Mouse (Mus musculus) kidney, postnatal 36 days (tissue): ENCODE measurements around the gene Tgfbr2.
A peak's percentile ranks its signal among the peaks of the same experiment; 100 is the strongest.

Source experiments
- DNase-seq, 2 experiments: peaks; one replicate each; pipeline ENCODE4 v3.0.0; 2021 to 2022; ENCODE audit warnings: mixed read lengths in 2 of 2

The Tgfbr2 gene

DNA sequence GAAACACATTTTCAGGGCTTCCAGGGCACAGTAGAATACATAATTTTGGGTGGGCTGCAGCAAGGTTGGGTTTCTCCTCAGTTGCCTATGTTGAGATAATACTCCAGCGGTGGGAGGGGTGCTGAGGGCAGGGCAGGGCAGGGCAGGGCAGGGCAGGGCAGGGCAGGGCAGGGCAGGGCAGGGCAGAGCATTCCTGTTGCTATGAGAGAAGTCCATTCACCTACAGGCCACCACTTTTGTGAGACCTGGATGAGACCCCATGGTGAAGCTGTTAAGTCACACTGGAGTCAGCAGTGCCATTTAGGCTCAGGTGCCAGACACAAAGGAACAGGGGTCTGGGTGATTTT, 18.3 kb upstream of the Tgfbr2 start:
- no peak for DNase-seq

DNA sequence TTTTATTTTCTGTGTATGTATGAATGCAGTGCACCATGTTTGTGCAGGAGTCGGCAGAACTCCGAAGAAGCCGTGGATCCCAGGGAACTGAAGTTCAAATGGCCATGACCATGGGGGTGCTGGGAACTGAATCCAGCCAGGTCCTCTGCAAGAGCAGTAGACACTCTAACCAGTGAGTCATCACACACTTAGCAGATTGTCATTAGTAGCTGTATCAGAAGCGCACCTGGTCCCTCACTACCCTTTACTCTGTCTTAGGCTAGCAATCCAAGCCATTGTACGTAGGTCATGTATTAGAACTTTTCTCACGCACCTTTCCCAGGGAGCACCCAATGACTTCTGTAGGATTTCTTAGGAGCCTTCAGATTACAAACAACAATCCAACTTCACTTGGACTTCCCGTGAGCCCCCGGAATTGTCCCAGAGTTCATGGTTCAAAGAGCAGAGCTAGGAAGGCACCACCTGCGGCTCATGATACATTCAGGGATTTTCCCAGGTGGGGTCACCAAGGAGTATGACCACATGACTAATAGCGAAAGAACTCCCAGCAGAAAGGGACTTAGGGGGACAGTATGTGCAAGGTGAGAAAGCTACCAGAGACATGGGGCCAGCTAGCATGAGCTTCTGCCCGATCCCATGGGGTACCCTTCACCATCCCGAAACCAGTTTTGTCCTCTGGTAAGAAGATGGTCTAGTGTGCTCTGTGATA, 17.8 kb upstream of the Tgfbr2 start:
- no peak for DNase-seq

DNA sequence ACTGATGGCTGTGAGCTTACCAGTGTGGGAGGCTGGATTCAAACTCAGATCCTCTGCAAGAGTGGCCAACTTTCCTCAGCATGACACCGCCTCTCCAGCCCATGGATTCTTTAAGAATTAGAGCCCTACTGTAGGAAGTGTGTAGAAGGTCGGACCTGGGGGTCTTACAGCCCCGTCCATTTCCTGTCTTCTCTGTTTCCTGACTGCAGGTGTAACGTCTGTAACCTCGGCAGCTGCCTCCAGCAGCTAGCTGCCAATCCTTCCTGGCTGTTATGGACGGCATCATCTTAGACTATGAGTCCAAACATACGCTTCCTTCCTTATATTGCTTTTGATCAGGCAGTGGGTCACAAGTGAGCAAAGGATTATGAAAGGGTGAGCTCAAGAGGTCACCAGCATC, 17.1 kb upstream of the Tgfbr2 start:
- DNase-seq = no peak

DNA sequence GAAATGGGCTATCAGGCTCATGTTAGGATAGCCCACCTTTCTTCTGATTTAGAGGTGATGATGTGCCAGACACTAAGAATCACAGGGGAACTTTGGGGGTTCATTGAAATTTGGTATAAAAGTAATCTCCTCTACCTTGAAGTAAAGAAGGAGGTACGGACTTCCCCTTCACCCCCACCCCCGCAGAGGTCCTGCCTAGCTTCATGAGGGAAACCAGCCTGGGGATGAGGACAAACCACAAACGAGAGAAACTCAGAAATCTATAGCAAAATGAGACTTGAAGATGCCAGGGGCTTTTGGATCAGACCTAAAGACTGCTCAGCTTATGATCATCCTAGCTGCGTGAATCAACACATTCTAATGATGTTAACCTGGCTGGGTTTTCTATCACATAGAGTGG, 14.7 kb upstream of the Tgfbr2 start:
- no peak for DNase-seq

DNA sequence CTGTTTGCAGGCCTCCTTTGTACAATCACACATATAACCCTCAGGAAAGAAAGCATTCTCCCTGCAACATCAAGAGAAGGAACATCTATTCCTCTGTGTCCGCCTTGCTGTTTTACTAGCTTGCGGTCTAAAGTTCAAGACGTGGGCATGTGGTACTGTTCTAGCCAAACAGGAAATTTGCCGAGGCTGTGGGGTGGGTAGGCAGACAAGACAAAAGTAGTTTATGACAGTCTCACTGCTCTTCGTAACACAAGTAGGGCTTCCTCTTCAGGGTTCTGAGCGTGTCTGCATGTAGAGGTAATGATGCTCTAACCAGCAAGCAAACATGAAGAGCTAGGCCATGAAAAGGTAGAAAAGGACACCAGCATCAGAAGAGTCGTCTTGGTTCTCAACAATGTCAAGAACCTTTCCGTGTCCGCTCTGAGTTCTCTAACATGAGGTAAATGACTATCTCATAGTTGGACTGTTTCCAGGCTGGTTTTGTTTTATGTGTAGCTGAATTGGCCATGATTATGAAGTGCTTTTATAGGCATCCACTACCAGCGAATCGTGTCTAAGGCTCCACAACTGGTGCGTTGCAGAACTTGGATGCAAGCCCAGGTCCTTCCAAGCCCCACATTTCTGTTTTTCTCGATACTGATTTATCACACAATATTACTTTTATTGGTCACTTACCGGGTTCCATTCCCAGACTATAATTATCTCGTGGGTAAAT, 13.9 kb upstream of the Tgfbr2 start:
- no peak for DNase-seq

DNA sequence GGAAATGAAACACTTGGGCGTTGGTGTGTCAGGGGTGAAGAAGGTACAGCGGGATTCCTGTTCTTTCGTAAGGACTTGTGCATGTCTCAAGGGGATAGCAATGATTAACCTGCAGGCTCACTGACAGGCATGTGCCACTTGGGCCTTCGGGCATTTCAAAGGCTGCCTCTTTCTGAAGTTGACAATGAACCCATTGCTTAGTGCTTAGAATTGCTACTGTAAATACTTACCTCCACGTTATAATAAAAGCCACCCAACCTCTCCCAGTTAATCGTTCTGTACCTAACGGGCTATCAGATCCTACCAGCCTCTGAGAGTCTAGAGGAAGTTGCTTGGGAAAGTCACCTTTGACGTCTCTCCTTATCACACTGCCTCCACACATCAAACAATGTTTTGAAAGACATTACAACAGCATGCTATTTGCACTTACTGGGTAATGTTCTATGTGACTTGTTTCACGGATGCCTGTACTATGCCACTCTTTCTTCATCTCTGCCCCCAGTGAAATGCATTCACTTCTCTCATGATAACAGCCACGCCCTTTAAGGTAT, 12.1 kb upstream of the Tgfbr2 start:
- DNase-seq = peak; percentile 53 to 76

DNA sequence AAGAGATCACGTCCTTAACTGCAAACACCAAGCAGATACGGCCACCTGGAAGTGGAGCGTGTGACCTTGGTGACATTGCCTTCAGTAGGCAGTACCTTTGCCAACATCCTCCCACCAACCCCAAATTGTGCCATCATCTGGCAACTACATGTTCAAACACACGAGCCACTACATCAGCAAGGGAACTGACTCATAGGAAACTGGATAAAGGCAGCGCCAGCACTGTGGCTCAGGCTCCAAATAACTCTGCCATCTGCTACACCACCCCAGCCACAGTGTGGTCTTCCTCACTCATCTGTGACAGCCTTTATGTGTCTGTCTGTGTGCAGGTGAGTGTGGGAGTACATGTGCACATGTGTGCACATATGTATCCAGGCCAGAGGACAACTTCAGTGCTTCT, 9.7 kb upstream of the Tgfbr2 start:
- no peak for DNase-seq

DNA sequence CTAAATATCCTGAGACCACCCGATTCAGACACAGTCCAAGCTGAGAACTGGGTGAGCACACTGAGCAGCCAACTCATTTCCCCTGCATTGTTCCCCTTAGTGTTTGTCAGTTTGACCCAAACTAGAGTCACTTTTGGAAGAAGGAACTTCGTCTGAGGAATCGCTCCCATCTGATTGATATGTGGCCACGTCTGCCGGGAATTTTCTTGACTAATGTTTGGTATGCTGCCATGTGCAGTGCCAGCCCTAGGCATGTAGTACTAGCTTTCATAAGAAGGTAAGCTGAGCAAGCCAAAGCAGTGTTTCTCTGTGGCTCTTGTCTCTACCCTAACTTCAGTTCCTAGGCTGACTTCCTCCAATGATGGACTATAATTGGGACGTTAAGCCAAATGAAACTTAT, 7.9 kb upstream of the Tgfbr2 start:
- DNase-seq = no peak

DNA sequence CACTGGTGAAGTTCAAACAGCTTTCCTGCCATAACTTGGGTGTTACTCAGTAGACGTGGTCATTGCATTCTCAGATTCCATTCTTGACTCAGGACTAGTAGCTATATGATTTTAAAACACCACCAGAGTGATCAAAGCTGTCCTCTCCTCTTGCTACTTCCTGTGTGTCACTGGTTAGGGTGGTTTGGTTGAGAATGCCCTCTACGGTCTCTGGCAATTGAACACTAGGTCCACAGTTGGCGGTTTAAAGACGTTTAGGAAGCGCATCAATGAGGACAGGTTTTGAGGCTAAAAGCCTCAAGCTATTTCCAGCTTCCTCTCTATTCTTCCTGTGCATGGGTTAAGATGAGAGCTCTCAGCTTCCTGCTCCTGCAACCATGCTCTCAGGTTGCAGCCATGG, 6.4 kb upstream of the Tgfbr2 start:
- DNase-seq = no peak

DNA sequence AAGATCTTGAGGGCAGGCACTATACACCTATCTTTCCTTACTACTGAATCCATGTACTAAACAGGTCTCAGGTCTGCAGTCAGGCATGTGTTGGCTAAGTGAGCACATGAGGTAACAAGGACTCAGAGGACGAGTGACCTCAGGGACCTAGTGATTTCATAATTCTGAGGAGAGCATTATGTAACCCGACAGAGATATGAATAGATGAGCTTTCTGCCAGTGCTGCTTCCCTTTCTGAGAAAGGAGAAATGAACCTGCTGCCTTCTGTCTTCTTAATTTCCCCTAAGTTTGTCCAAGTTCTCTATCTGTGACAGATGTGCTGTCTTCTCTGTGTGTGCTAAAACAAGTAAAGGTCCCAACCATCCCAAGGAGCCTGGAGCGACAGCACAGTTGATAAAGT, 3.0 kb upstream of the Tgfbr2 start:
- DNase-seq = no peak

DNA sequence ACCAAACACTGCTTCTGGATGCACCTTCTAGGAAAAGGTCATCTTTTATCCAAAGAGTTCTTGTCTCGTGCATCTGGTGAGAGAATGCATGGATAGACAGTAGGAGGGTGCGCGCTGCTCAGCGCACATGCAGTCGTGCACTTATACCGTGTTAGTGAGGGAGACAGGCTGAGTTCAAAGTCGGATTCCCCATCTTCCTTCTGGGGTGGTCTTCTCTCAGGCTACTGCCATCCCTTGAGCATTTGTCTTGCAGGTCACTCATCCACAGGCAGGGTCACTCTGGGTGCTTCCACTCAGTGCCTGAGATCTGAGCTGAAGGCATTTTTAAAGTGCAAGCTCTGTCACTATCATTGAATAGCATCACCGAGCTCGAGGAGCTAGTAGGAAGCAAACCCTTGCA, 1.9 kb upstream of the Tgfbr2 start:
- no peak for DNase-seq

DNA sequence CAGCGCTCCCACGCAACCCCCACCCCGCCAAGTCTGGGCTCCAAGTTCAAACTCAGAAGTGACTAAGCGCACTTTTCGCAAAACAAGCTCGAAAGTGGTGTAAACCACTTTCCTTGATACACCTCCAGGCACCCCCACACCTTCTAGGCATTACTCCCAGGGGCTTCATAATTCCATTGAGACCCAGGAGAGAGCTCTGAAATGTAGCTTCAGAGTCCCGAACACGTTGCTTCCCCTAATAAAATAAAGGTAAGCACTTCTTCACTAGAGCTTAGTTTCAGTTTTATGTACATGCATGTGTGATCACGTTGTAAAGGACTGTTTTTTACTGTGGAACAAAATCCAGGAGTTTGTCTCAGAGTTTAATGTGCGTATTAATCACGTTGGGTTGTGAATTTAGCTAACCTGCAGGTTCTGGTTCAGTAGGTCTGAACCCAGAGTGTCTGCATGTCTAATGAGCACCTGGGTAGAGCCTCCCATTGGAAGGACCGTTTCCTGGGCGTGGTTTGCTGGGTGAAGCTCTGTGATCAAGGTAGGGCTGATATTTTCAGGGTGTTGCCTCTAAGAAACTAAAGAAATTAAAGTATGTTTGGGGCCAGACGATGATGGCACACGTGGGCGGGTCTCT, 442 bp upstream of the Tgfbr2 start:
- peak; percentile 81 to 89 for DNase-seq

DNA sequence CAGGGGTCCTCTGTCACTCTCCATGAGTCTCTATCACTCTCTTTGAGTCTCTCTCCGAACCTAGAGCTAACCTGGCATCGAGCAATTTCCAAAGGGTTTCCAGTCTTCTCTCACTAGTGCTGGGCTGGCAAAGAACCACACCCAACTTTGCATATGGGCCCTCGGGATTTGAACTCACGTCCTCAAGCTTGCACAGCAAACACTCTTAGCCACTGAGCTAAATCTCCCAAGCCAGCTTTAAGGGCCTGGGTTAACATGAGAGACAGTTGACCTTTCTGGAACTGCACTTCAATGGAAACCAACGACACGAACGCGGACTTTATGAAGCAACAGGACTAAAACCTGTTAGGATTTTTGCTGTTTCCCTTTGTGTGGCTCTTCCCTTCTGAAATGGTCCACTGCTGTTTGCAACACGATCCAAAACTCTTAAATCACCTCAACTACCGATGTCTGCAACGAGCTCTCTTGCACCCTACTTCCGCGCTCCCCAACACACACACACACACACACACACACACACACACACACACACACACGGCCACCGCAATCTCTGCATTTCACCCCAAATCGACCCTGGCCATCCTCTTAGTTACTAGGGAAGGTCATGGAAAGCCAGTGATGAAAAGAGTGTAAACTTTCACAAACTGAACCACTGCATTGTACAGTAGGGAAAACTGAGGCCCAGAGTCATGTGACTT, 1.5 kb downstream of the Tgfbr2 start:
- DNase-seq = no peak

DNA sequence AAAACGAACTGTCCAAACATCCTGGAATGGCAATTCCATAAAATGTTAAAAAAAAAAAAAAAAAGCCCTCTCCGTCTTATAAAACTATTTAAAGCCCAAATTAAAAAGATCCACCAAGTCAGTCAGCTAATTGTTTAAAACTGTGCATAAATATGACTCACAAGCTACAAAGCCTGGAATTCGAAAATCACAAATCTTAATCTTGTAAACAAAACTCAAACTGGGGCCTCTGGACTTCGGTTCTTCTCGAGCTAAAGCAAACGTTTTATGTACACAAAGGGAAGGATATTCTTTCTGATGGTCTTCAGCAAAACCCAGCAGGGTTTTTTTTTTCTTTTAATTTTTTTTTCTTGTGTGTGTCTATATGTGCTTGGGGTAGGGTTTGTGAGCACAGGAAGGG, 2.1 kb downstream of the Tgfbr2 start:
- DNase-seq = no peak

DNA sequence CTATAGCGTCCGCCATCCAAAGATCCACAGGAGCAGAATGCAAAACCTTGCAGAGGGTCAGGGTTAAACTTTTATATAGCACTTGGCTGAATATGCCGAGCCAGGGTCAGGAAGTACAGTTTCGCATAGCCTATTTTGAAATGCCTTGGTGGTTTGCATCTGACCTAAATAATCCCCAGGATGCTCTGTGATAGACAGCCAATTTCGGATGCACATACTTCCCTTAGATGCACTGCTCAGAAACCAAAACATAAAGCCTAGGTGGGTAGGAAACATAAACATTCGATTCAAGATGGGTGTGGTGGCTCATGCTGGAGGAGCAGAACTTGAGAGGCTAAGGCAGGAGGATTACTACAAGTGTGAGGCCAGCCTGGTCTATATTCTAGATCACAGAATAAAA, 6.1 kb downstream of the Tgfbr2 start:
- DNase-seq = no peak

DNA sequence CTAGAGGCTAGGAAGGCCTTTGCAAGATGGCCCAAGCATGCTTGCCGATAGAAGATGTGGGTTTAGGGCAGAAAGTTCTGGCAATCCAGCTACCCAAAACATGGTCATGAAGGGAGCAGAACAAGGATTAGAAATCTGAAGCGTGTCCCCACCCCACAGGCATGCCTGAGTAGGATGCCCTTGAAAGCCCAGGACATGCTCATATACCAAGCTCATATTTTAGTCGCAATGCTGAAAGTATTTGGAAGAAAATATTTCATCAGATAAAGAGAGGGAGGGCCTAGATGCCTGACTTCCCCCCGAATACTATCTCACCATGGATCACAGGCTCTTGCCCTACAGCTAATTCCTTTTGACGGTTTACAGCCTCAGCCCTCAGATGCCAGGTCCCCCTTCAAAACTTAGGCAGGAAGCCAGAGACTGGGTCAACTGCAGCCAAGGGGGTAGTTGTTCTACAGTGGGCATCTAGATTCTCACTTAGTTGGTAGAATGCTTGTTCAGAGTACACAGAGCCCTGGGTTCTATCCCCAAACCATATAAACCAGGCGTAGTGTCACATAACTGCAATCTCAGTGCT, 7.8 kb downstream of the Tgfbr2 start:
- no peak for DNase-seq

DNA sequence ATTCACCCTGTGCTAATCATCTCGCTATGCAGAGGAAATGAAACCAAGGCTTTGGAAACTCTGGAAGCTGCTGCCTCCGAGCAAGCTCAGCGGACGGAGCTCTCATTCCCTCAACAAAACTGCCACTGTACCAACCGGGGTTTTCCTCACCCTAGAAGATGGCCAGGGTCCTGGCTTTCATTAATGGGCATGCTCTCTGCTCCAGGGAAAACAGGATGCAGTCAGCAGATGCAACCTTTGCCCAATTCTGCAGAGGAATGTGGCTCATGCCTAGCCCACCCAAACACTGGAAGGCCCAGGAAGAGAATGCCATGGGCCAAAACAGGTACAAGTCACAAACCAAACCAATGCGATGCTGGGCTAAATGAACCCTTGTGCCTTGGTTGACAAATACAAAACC, 8.8 kb downstream of the Tgfbr2 start:
- no peak for DNase-seq

DNA sequence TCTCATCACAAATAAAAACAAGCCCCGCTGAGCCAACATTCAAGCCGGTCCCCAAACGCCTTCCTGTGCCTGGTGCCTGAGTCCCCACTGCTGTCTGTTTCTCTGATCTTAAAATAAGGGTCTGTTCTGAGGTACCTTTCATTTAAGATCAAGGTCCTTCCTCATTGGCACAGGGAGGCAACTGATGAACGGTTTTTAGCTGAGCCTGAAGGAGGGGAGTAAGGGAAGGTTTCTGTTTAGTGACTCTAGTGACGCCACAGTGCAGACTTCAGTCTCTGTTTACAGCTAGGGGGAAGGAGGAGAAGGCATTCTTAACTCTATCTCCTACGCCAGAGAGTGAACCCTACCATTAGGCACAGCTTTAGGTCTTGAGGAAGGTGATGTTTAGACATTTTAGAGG, 11.3 kb downstream of the Tgfbr2 start:
- no peak for DNase-seq

DNA sequence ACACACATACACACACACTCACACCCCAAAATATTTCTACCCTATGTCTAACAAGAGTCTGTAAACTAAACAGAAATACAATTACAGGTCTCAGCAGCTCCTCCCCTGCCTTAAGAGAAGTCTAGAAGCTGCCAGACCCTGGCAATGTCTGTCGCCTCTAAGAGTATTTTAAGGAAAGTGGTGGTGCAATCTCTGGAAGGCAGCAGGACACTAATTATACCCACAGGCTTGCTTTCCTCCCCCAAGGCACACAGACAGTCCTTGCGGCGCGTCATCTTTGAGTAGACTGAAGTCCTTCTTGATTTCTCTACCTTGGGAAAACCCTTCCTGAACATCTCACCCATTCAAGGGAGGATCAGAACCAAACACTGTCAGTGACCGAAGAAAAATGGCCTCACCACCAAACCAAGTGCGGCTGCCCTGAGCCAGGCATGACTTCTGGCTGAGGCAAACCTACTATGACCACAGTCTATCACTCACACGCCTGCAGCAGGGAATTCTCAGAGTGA, 12.2 kb downstream of the Tgfbr2 start:
- DNase-seq = no peak

DNA sequence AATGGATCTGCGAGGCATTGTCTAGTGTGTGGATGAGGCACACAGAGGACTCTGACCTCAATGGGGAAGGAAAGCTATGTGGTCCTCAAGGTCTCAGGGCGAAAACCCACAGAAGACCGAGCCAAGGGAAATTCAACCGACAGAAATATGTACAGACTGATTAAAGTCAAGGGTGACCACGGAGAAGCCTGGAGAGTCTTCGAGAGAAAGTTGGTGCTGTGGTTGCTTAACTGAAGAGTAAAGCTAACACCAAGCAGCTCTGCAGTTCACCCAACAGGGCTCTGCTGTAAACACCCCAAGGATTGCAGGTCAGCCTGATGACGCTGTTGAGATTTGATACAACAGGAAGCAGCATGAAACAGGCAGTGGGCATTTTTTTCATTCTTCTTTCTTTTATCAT, 14.3 kb downstream of the Tgfbr2 start:
- no peak for DNase-seq

DNA sequence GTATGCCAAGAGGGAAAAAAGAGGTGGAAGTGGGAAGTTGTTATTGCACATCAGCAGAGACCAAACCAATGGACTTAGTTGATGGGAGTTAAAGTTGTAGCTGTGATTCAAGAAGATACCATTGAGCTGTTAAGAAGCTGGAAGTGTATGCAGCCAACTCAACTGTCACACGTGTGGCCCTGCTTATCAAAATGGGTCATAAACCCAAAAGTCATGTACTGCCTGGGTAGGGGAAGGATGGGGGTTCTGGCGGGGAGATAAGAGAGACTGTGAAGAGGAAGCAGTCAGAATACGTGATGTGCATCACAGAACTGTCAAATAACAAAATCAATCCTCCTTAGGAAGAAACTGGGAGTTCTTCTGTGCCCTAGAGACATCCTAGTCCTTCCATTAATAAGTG, 15.1 kb downstream of the Tgfbr2 start:
- DNase-seq = no peak

DNA sequence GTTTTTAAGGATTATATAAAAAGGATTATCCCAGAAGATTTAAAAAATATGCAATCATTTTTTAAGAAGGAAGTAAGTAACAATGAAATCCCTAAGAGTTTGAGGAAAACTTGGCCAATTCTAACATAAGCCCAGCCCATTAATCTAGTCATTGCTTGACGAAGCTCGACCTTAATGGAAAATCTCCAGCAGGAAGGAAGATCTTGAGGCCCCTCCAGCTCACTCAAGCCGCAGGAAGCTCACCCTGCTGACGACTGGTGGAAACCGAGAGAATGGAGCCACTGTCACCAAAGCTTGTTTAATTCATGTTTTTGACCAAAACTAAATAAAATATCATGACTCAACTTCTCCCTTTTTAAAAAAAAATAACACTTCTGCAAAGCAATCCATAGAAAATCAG, 18.7 kb downstream of the Tgfbr2 start:
- DNase-seq = peak in 1 of 2 experiments; percentile 69

DNA sequence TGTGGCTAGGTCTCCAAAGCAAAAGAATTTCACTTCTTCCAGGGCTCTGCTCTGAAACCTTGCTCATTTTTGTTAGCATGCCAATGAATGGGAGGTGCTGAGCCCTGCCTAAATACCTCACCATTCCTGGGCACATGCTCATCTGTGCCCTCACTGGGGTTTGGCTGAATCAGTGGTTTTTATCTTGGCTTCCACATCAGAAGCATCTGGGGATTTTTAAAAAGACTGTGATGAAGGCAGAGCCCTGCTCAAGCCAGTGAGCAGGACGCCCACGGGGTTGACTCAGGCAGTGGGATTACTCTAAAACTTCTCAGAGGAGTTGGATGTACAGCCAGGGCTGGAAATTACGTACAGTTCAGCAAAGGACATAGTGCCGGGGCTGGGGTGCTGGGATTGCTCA, 22.3 kb downstream of the Tgfbr2 start:
- no peak for DNase-seq
